Mouse (Mus musculus): ENCODE measurements around the gene Olfr1223.
"Not testable (repeated sequence)": the region's sequence is repeated elsewhere in the genome, so short reads cannot be mapped to it uniquely, and the experiment has no call there.

The Olfr1223 gene

GRCm38 (mm10) chr2:89151460-89151859, at the start of gene Olfr1223:
TSS of gene Olfr1223 (minus strand) at chr2:89151560.
- in situ Hi-C loops (cut with MseI, MboI) = no loop called here

DNA sequence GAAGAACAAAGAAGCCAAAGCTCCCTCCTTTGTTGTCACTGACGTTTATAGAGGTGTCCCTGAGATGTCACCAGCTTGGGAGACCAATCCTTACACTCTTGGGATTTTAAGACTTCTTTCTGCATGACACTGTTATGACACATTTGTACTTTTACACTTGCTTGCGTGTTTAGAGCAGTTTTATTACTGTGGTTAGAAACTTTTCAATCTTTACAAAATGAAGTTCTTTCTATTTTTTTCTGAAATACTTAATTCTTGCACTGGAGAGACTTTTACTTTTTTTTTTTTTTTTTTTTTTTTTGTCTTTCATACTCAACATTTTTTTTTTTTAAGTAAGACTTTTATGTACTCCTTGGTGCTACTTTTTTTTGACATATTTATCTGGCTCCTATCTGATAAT, 48.6 kb upstream of the Olfr1223 start, which contains the start of gene Olfr1226:
Gene Olfr1226, minus strand, starts transcription at position 101 of the 400 bp plus-strand sequence.
- in situ Hi-C loops (cut with MseI, MboI) = no loop called here

DNA sequence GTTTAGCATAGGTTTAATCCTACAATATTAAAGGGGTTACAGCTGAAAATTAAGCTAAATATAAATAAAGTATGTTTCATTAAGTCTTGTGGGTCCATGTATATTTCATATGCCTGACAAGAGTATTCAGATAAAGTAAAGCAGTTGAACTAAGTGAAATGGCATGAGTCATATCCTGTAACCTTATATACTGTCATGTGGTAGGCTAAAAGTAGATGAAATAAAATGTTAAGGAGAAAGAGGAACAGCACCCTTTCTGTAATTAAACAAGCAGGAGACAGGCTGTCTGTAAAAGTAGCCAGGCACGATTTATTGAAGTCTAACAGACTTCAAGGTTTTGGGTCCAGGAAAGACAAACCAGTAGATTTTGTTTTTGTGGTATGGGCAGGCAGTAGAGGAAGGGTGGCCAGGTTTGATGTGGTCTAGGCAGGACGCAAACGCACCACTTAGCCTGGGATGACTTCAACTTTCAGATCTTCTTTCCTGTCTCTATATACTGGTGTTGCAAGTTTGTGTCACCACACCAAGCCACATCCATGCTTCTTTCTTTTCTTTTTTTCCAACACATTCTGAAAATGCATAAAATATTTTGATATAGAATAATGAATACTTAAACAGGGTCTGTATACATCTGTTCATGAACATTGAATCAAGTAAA, 45.1 kb upstream of the Olfr1223 start:
- in situ Hi-C loops (cut with MseI, MboI) = no loop called here

DNA sequence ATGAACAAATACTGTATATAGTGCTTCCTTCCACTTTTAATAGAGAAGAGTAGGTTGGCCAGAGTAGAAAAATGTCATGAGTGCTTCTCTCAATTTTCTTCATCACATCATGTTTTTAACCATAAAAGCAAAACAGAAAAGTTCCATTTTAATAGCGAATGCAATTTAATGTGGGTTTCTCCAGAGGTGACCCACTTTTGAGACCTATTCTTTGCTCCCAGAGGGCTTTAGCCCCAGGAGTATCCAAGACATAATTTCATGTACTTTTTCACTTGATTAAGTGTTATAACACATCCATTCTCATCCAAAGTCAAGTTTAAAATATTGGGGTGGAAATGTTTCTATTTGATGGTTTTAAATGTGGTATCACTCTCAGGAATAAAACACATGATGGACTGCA, 23.2 kb upstream of the Olfr1223 start, which contains the start of gene Olfr1225:
Gene Olfr1225, minus strand, starts transcription at position 101 of the 400 bp plus-strand sequence.
- in situ Hi-C loops (cut with MseI, MboI) = no loop called here

DNA sequence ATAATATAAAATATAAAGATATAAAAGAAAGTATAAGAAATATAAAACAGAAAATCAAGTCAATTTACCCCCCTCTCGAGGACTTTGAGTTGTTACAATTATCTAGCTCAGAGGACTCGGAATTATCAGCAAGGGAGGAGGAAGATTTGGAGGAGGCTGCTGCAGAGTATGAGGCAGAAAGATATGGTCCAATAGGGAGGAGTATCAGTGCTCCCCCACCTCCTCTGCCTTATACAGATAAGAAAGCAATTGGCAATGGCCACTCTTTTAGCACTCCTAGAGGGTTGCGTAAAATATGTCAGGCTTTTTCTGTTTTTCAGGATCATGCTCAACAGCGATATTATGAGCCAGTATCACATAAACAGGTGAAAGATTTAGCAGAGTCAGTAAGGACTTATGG, 13.4 kb upstream of the Olfr1223 start:
- in situ Hi-C loops (cut with MseI, MboI) = not testable (repeated sequence)

DNA sequence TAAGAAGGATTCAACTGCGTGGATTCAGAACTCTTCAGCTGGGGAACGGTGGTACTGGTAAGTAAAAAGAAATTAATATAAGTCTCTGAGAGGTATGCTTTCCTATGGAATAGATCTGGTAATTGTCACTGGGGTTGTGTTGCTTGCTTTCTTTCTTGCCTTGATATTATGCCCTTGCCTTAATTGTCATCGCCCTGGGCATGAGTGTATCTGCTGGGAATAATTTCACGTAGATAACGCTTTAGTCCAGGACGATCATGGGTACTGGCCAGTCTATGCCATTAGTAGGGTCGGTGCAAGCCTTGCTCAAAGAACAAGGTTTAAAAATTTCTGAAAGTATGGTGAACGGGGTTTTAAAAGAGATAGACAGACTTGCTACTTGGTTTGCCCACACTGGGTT, 12.6 kb upstream of the Olfr1223 start, which contains the start of gene Olfr1224-ps1:
Gene Olfr1224-ps1, minus strand, starts transcription at position 101 of the 400 bp plus-strand sequence.
- in situ Hi-C loops (cut with MseI, MboI) = not testable (repeated sequence)

DNA sequence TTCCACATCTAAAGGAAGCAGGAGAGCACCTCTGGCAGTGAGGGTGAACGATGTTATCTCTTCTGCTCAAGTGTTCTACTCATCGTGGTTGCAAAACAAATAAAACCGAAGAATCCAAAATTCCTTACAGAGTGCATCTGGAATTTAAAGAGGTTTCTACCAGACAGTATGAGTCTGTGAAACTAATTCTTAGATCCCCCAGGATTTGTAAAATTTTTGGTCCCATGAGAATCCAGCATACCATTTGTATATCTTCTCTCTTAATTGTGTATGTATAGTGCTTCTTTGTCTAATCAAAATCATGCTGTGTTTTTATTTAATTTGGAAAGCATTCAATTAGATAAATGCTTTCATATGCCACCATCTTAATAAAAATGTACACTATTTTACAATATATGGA, 18.4 kb downstream of the Olfr1223 start, which contains the start of gene Olfr1222:
Gene Olfr1222, minus strand, starts transcription at position 101 of the 400 bp plus-strand sequence.
- in situ Hi-C loops (cut with MseI, MboI) = no loop called here

- in situ Hi-C loops (cut with MseI, MboI) = no loop called here
Measured at GRCm38 (mm10) chr2:89117183-89117582, 34.2 kb downstream of the Olfr1223 start, which contains the start of gene Olfr1221. TSS of gene Olfr1221 (minus strand) at chr2:89117283.

- in situ Hi-C loops (cut with MseI, MboI) = no loop called here
Measured at GRCm38 (mm10) chr2:89106735-89107134, 44.6 kb downstream of the Olfr1223 start, which contains the start of gene Olfr1220. TSS of gene Olfr1220 (minus strand) at chr2:89106835.

DNA sequence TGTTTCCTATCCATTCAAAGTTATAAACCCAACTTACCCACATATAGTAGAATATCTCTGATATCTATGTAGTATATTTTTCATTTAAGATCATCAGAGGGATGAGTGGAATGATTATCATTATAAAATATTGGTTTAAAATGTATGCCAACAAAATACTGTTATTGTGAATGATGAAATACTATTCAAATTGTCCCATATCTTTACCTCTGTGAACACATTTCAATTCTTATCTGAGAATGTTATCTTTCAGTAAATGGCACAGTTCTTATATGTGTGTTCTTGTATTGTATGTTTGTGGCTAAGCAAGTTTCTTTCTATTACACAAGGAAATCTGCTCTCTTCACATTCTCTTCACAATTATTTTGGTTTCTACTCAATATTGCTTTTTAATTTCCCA, 45.7 kb downstream of the Olfr1223 start:
- in situ Hi-C loops (cut with MseI, MboI) = no loop called here

- in situ Hi-C loops (cut with MseI, MboI) = no loop called here
Measured at GRCm38 (mm10) chr2:89093848-89094247, 57.5 kb downstream of the Olfr1223 start.
